Mouse (Mus musculus): Measurements from ENCODE around the gene Cks1b. TPM values are rescaled to one million over a fixed set of nuclear protein-coding genes. Genes with fewer than 3 reads are reported as not detected.

Gene Cks1b
- polyA plus RNA-seq, 1 experiment: 16.5 TPM

- TF ChIP-seq CTCF (IDR thresholded peaks at IDR 0.05; ENCODE audit: control insufficient read depth, insufficient read depth, insufficient replicate concordance, low read depth, low read length): no peak
- TF ChIP-seq POLR2A (IDR thresholded peaks at IDR 0.05; ENCODE audit: control insufficient read depth, low read depth, low read length): no peak
- peak overlapping the region; percentile 88 for H3K27ac ChIP-seq (ENCODE audit: control insufficient read depth, insufficient read depth, low read depth, low read length)
- peak overlapping the region; percentile 88 for H3K4me3 ChIP-seq (ENCODE audit: control insufficient read depth, low read depth, low read length)
- peaks cover 25% of the 10 kb centered on the region for H3K4me1 ChIP-seq (ENCODE audit: control insufficient read depth, insufficient read depth, low read length)
- no peaks in the 10 kb centered on the region for H3K27me3 ChIP-seq (ENCODE audit: control insufficient read depth, insufficient read depth, low read length)
- no peaks in the 10 kb centered on the region for H3K36me3 ChIP-seq (ENCODE audit: control insufficient read depth, insufficient read depth, low read length)
These were observed 26.3 kb downstream of the Cks1b start for GRCm38 (mm10) chr3:89391663-89392511.

- Histone ChIP-seq H3K4me3 (ENCODE audit: control insufficient read depth, low read depth, low read length) (peak overlapping the region; percentile 88), H3K27me3 (ENCODE audit: control insufficient read depth, insufficient read depth, low read length) (no peaks in the 10 kb centered on the region), H3K4me1 (ENCODE audit: control insufficient read depth, insufficient read depth, low read length) (peaks cover 22% of the 10 kb centered on the region), H3K27ac (ENCODE audit: control insufficient read depth, insufficient read depth, low read depth, low read length) (peak overlapping the region; percentile 54), H3K36me3 (ENCODE audit: control insufficient read depth, insufficient read depth, low read length) (no peaks in the 10 kb centered on the region)
- TF ChIP-seq CTCF (IDR thresholded peaks at IDR 0.05; ENCODE audit: control insufficient read depth, insufficient read depth, insufficient replicate concordance, low read depth, low read length) (no peak), POLR2A (IDR thresholded peaks at IDR 0.05; ENCODE audit: control insufficient read depth, low read depth, low read length) (no peak)
These were observed 27.2 kb downstream of the Cks1b start for GRCm38 (mm10) chr3:89390699-89391662.

- H3K4me3 ChIP-seq (ENCODE audit: control insufficient read depth, low read depth, low read length): no peak overlapping the region
- H3K36me3 ChIP-seq (ENCODE audit: control insufficient read depth, insufficient read depth, low read length): no peaks in the 10 kb centered on the region
- TF ChIP-seq CTCF (IDR thresholded peaks at IDR 0.05; ENCODE audit: control insufficient read depth, insufficient read depth, insufficient replicate concordance, low read depth, low read length): no peak
- TF ChIP-seq POLR2A (IDR thresholded peaks at IDR 0.05; ENCODE audit: control insufficient read depth, low read depth, low read length): no peak
- peaks cover 14% of the 10 kb centered on the region for H3K4me1 ChIP-seq (ENCODE audit: control insufficient read depth, insufficient read depth, low read length)
- no peak overlapping the region; the same call in 1 of the 2 replicates for H3K27ac ChIP-seq (ENCODE audit: control insufficient read depth, insufficient read depth, low read depth, low read length)
- no peaks in the 10 kb centered on the region for H3K27me3 ChIP-seq (ENCODE audit: control insufficient read depth, insufficient read depth, low read length)
These were observed 28.1 kb downstream of the Cks1b start for GRCm38 (mm10) chr3:89390111-89390515.

- H3K36me3 ChIP-seq (ENCODE audit: control insufficient read depth, insufficient read depth, low read length): no peaks in the 10 kb centered on the region
- H3K4me3 ChIP-seq (ENCODE audit: control insufficient read depth, low read depth, low read length): no peak overlapping the region
- H3K27ac ChIP-seq (ENCODE audit: control insufficient read depth, insufficient read depth, low read depth, low read length): no peak overlapping the region
- peaks cover 14% of the 10 kb centered on the region for H3K4me1 ChIP-seq (ENCODE audit: control insufficient read depth, insufficient read depth, low read length)
- H3K27me3 ChIP-seq (ENCODE audit: control insufficient read depth, insufficient read depth, low read length): no peaks in the 10 kb centered on the region
- TF ChIP-seq CTCF (IDR thresholded peaks at IDR 0.05; ENCODE audit: control insufficient read depth, insufficient read depth, insufficient replicate concordance, low read depth, low read length) (no peak), POLR2A (IDR thresholded peaks at IDR 0.05; ENCODE audit: control insufficient read depth, low read depth, low read length) (no peak)
These were observed 29.1 kb downstream of the Cks1b start for GRCm38 (mm10) chr3:89388901-89389740.

- Histone ChIP-seq H3K27me3 (ENCODE audit: control insufficient read depth, insufficient read depth, low read length) (no peaks in the 10 kb centered on the region), H3K4me3 (ENCODE audit: control insufficient read depth, low read depth, low read length) (no peak overlapping the region), H3K4me1 (ENCODE audit: control insufficient read depth, insufficient read depth, low read length) (peaks cover 11% of the 10 kb centered on the region), H3K36me3 (ENCODE audit: control insufficient read depth, insufficient read depth, low read length) (no peaks in the 10 kb centered on the region), H3K27ac (ENCODE audit: control insufficient read depth, insufficient read depth, low read depth, low read length) (no peak overlapping the region)
- TF ChIP-seq CTCF (IDR thresholded peaks at IDR 0.05; ENCODE audit: control insufficient read depth, insufficient read depth, insufficient replicate concordance, low read depth, low read length) (no peak), POLR2A (IDR thresholded peaks at IDR 0.05; ENCODE audit: control insufficient read depth, low read depth, low read length) (no peak)
These were observed 29.9 kb downstream of the Cks1b start for GRCm38 (mm10) chr3:89388134-89388881.

GRCm38 (mm10) chr3:89387632-89388031 is 30.6 kb downstream of the Cks1b start:
- Histone ChIP-seq H3K36me3 (ENCODE audit: control insufficient read depth, insufficient read depth, low read length) (no peaks in the 10 kb centered on the region), H3K27ac (ENCODE audit: control insufficient read depth, insufficient read depth, low read depth, low read length) (no peak overlapping the region), H3K4me3 (ENCODE audit: control insufficient read depth, low read depth, low read length) (no peak overlapping the region), H3K27me3 (ENCODE audit: control insufficient read depth, insufficient read depth, low read length) (no peaks in the 10 kb centered on the region), H3K4me1 (ENCODE audit: control insufficient read depth, insufficient read depth, low read length) (peaks cover 9% of the 10 kb centered on the region)
- TF ChIP-seq POLR2A (IDR thresholded peaks at IDR 0.05; ENCODE audit: control insufficient read depth, low read depth, low read length): no peak
- no peak for TF ChIP-seq CTCF (IDR thresholded peaks at IDR 0.05; ENCODE audit: control insufficient read depth, insufficient read depth, insufficient replicate concordance, low read depth, low read length)

Measured in testis, adult 2 months (tissue).